Mouse (Mus musculus): Measurements from ENCODE around the gene 1110008L16Rik.
"Not testable (repeated sequence)": the region's sequence is repeated elsewhere in the genome, so short reads cannot be mapped to it uniquely, and the experiment has no call there.

DNA sequence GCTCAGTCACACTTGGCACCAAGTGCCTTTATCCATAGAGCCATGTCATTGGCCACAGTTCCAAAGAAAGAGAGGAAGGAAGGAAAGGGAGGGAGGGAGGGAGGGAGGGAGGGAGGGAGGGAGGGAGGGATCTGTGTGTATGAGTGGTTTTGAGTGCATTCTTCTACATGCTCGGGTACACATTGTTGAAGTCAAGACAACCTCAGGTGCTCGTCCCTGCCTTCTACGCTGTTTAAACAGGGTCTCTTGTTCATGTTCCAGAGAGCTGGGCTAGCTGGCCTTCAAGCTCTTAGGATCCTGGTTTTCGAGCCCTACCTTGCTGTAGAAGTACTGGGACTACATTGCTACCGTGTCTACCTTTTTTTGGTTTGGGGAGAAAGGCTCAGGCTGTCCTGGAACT is 36.0 kb upstream of the 1110008L16Rik start:
- TF ChIP-seq CTCF (IDR thresholded peaks at IDR 0.05; ENCODE audit: extremely low read depth, insufficient read length, insufficient replicate concordance, low read depth, low read length); POLR2A (IDR thresholded peaks at IDR 0.05; ENCODE audit: low read depth, low read length): not testable (repeated sequence)

All from small intestine, adult 2 months (tissue).